Mouse (Mus musculus): ENCODE measurements at regions not wholly inside any gene's neighbourhood (a gene's known extent, or its start where the extent isn't known, plus 50 kb on each side); places are given as distances from the start of the nearest gene placed in this dataset.

GRCm38 (mm10) chr12:71429561-71430200 is 120.0 kb downstream of the Dact1 start:
- DNase-seq (ENCODE audit: low spot score in 2 of 2), result no peak

- no peak for DNase-seq (ENCODE audit: low spot score in 2 of 2)
These were observed 120.6 kb downstream of the Dact1 start for GRCm38 (mm10) chr12:71430331-71430730.

- DNase-seq (ENCODE audit: low spot score in 2 of 2), result no peak
These were observed 121.4 kb downstream of the Dact1 start for GRCm38 (mm10) chr12:71431116-71431515.

- DNase-seq (ENCODE audit: low spot score in 2 of 2), result no peak
These were observed 124.0 kb downstream of the Dact1 start for GRCm38 (mm10) chr12:71433549-71434200.

GRCm38 (mm10) chr12:71438254-71438653 is 128.6 kb downstream of the Dact1 start:
- DNase-seq (ENCODE audit: low spot score in 2 of 2), result no peak

GRCm38 (mm10) chr12:71440863-71441262 is 131.2 kb downstream of the Dact1 start:
- no peak for DNase-seq (ENCODE audit: low spot score in 2 of 2)

- no peak for DNase-seq (ENCODE audit: low spot score in 2 of 2)
These were observed 131.6 kb downstream of the Dact1 start for GRCm38 (mm10) chr12:71441272-71441671.

GRCm38 (mm10) chr12:71446177-71446891 is 136.7 kb downstream of the Dact1 start:
- DNase-seq (ENCODE audit: low spot score in 2 of 2), result no peak

GRCm38 (mm10) chr12:71446892-71447268 is 137.2 kb downstream of the Dact1 start:
- no peak for DNase-seq (ENCODE audit: low spot score in 2 of 2)

- DNase-seq (ENCODE audit: low spot score in 2 of 2), result no peak
These were observed 139.3 kb downstream of the Dact1 start for GRCm38 (mm10) chr12:71449032-71449431.

GRCm38 (mm10) chr12:71450128-71450527 is 140.4 kb downstream of the Dact1 start:
- DNase-seq (ENCODE audit: low spot score in 2 of 2), result no peak

GRCm38 (mm10) chr12:71450680-71451463 is 141.2 kb downstream of the Dact1 start:
- DNase-seq (ENCODE audit: low spot score in 2 of 2), result no peak

GRCm38 (mm10) chr12:71456900-71457299 is 147.2 kb downstream of the Dact1 start:
- no peak for DNase-seq (ENCODE audit: low spot score in 2 of 2)

- DNase-seq (ENCODE audit: low spot score in 2 of 2), result no peak
These were observed 149.0 kb downstream of the Dact1 start for GRCm38 (mm10) chr12:71458559-71459176.

GRCm38 (mm10) chr12:71460643-71461042 is 151.0 kb downstream of the Dact1 start:
- no peak for DNase-seq (ENCODE audit: low spot score in 2 of 2)

- DNase-seq (ENCODE audit: low spot score in 2 of 2), result no peak
These were observed 158.1 kb downstream of the Dact1 start for GRCm38 (mm10) chr12:71467820-71468219.

- no peak for DNase-seq (ENCODE audit: low spot score in 2 of 2)
These were observed 158.6 kb downstream of the Dact1 start for GRCm38 (mm10) chr12:71468324-71468723.

- no peak for DNase-seq (ENCODE audit: low spot score in 2 of 2)
These were observed 161.5 kb downstream of the Dact1 start for GRCm38 (mm10) chr12:71470983-71471715.

GRCm38 (mm10) chr12:71471720-71472119 is 162.0 kb downstream of the Dact1 start:
- DNase-seq (ENCODE audit: low spot score in 2 of 2), result no peak

GRCm38 (mm10) chr12:71476238-71476637 is 166.6 kb downstream of the Dact1 start:
- no peak for DNase-seq (ENCODE audit: low spot score in 2 of 2)
